Mouse (Mus musculus): ENCODE data around the gene Tsc2.
"Not testable (repeated sequence)": the region's sequence is repeated elsewhere in the genome, so short reads cannot be mapped to it uniquely, and the experiment has no call there.

The Tsc2 gene

DNA sequence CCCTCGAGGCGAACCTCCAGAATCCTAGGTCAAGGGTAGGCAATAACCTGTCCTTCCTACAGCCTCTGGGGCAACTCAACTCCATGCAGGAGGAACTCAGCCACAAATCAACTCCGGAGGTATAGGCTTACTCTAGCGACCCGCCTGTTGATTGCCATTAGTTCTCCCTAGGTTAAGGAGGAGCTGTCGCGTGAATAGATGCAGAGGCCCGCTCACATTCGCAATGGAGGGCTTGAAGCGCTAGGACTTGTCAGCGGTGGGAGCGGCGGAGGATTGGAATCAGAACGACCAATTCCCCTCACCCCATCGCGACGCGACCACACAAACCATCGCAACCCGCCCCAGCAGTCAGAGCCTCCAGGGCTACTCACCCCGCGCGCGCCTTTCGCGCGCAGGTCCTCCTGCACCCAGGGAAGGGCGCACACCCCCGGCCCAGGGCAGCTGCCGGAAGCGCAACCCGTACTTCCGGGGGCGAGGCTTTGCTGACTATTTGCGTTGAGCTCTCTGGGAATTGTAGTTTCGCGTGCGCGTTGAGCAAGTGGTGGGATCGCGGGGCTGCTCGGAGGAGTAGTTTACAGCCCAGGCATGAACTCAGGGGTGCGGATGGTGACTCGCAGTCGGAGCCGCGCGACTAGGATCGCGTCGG, at the start of gene Tsc2, which contains the start of gene Nthl1:
Tsc2 (minus strand) TSS at position 464 of the 646 bp plus-strand sequence.
Nthl1 (plus strand) TSS at position 514 of the 646 bp plus-strand sequence.
- DNase-seq = peak; percentile 87

DNA sequence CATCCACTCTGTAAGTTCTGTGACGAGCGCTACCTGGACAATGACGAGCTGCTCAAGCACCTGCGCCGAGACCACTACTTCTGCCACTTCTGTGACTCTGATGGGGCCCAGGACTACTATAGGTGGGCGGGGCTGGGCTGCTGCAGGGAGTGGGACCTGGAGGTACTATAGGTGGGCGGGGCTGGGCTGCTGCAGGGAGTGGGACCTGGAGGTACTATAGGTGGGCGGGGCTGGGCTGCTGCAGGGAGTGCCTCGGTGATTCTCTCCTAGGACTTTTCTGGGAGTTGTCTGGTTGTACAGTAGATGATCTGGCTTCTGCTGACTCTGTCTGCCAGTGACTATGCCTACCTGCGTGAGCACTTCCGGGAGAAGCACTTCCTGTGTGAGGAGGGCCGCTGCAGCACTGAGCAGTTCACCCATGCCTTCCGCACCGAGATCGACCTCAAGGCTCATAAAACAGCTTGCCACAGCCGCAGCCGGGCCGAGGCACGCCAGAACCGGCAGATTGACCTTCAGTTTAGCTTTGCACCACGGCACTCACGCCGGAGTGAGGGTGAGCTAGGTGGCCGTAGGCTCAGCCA, 45.2 kb upstream of the Tsc2 start:
- DNase-seq = no peak

DNA sequence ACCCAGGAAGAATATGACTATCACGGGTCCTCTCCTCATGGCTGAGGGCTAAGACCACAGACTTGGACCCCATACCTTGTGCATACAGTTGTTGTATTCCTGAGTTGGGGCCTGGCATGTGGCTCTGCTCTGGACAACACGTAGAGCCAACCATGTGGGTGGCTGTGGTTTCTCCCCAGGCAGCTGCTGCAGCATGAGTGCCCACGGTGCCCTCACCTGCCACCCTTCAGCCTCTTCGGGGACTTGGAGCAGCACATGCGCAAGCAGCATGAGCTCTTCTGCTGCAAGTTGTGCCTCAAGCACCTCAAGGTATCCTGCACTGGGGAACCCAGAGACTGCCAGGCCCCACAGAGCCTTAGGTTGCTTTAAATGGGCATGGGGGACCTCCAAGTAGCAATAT, 44.4 kb upstream of the Tsc2 start:
- DNase-seq = no peak

DNA sequence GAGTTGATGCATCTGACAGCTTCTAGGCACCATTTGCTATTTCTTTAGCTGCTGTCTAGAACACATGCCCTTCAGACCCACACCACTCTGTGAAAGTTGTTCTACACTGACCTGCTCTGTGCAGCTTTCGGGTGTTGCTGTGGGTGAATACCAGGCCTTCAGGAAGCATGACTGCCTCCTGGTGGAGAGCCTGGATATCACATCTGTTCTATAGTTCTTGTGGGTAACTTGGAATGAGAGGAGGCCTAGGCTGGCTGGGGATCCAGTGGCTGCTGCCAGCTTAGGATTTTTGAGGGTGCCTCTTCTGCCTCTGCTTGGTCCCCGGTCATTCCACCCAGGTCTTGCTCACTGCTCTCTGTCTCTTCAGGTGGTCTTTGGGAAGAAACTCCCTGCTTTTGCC, 43.8 kb upstream of the Tsc2 start:
- DNase-seq = peak; percentile 60

DNA sequence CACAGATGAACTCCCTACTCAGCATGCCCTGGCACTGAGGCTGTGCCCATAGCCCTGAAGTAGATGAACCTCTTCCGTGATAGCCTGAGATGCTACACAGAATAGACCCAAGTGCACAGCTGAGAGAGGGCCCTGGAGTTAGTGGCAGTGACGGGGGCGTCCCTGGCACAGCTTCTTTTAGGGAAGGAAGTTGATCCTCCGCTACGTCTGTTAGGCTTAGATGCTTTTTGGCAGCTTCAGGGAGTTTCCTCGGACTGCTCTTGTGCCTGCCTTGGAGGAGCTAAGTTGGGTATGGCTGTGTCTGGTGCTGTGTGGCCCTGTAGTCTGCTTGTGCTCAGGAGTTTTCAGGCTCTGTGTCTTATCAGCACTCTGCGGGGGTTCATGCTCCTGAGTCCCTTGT, 41.8 kb upstream of the Tsc2 start:
- peak; percentile 81 for DNase-seq

DNA sequence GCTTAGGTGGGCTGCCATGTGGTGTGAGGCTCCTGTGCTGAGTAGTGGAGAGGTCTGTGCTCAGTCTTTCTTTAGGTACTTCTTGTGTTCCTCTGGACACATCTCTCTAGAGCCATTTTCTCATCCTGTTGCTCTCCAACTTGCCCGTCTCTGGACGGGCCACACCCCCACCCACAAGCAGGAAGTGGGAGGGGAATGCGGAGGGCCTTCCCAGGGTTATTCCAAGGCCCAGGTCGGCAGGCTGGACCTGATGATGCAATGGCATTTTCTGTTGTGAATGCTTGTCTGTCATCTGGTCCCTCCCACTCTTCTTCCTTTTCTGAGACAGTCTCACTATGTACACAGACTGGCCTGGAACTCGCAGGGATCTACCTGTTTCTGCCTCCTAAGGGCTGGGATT, 39.7 kb upstream of the Tsc2 start:
- DNase-seq = no peak

DNA sequence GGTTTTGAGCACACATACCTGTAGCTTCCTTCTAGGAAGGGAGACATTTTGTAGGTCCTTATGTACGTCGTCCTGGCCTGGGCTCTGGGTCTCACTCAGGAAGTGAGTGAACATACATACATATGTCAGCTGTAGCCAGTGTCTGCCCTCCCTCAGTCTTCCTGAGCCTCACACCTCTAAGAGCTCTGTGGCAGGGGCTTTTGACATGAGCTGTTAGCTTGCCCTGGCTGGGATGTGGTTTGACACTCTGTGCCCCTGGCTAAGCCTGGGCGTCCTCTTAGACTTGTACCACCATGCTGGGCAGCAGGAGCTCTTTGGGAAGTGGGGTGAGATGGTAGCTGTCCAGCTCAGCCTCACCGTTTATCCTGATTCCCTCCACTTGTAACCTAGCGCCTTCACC, 38.9 kb upstream of the Tsc2 start:
- DNase-seq = no peak

DNA sequence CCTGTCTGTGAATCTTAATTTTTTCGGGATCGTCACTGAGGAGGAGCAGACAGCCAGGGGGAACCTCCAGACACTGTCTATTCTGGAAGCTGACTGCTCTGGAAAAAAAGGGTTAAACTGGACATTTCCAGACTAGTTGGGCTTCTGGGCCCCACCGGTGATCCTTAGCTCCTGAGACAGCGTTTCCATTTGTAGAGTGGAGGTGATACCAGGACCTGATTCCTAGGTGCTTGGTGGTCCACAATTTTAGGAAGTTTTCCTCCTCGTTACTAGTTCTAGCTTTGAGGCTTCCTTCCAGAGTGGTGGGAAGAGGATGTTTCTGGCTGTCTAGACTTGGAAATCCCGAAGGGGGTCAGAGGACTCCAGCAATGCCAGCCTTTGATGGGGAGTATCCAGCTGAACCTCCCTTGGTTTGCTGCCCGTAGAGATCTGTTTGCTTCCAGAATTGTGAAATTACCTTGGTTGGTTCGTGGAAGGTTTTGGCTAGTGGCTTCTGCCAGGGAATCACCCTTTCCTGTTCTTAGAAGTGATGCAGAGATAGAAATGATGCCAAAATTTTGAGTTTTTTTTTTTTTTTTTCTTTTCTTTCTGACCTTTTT, 37.9 kb upstream of the Tsc2 start:
- DNase-seq = no peak

DNA sequence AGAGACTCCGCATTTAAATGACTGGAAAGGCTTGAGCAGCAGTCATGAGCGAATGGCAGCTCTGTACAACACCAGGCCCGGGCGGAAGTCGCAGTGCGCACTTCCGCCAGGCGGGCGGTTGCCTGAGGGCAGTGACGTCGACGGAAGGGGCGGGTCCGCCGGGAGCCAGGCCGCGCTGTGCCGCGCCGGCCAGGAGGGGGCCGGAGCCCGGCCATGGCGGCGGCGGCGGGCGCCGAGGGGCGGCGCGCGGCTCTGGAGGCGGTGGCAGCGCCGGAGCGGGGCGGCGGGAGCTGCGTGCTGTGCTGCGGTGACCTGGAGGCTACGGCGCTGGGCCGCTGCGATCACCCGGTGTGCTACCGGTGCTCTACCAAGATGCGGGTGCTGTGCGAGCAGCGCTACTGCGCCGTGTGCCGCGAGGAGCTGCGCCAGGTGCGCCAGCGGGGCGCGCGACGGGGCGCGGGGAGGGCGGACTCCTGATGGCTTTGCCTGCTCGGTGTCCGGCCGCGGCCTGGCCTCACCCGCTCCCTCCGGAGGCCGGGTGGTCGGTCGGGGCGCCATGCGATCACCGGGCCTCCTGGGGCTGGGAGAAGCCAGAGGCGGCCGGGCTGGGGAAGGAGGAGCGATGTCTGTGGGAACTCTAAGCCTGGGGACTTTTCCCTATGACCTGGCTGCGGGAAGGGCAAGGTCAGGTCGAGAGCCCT, 37.3 kb upstream of the Tsc2 start, which contains the start of gene Zfp598:
Zfp598 (plus strand) TSS at position 143 of the 701 bp plus-strand sequence.
- peak; percentile 96 for DNase-seq

DNA sequence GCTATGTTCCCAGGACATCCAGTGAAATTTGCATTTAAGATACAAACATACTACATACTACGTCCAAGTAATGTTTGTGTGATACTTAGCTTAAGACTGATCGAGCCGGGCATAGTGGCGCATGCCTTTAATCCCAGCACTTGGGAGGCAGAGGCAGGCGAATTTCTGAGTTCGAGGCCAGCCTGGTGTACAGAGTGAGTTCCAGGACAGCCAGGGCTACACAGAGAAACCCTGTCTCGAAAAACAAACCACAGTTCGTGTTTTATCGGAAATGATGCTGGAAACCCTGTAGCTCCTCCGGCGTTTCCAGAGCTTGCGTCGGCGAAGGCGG, 36.7 kb upstream of the Tsc2 start:
- DNase-seq = not testable (repeated sequence)

DNA sequence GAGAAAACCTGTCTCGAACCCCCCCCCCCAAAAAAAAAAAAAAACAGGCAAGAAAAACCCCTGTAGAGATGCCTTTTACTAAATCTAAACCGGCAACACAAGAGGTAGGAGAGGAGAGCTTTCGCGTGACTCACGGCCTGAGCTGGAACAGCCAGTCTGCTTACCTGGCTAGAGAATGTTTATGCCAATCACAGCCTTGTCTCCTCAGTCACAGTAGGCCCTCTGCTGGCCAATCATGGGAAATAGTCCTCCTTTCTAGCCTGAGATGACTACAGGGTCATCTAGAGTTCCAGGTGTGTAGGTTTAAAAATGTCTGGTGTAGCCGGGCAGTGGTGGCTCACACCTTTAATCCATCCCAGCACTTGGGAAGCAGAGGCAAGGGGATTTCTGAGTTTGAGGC, 35.0 kb upstream of the Tsc2 start:
- peak; percentile 60 for DNase-seq

DNA sequence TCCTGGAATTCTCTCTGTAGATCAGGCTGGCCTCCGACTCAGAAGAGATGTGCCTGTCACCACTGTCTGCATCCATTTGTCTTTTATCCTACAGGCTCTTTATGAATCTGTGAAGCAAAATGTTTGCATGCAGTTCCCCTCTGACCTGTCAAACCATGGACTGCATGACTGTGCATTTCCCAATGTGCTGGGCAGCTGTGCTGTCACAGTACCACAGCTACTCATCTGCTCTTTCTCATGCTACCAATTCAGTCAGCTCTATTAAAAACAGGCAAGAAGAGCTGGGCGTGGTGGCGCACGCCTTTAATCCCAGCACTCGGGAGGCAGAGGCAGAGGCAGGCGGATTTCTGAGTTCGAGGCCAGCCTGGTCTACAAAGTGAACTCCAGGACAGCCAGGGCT, 34.6 kb upstream of the Tsc2 start:
- not testable (repeated sequence) for DNase-seq

DNA sequence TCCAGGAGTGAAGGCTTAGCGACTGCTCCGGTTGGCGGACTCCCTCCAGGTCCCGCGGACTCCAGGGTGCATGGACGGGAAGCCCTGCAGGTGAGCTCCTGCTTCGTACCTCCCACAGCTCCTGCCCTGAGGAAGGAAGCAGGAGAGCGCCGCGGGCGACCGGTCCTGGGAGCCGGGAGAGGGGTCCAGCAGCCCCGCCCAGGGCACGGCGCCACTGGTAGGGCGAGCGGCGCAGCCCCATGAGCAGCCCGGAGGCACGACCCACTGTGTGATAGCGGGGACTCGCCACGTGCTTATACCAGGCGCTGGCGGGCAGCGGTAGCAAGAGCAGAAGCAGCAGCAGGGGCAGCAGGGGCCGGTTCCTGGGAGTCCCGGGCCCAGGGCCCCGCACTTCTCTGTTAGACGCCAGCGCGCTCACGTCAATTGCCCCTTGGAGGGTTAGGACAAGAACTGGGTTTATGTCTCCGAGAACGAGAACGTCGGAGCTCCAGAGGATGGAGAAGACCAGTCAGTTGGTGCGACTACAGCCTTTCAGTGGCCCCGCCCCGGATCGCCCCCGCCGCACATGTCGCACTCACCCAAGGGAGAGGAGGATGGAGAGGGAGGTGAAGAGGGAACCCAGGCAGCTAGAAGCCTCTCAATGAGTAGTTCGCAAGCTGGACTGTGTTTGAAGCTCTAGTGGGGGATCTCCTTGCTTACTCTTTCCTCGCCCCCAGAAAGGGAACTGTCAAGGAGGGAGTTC, 25.8 kb upstream of the Tsc2 start, which contains the start of gene Npw:
Npw (minus strand) TSS at position 441 of the 742 bp plus-strand sequence.
- DNase-seq = no peak

DNA sequence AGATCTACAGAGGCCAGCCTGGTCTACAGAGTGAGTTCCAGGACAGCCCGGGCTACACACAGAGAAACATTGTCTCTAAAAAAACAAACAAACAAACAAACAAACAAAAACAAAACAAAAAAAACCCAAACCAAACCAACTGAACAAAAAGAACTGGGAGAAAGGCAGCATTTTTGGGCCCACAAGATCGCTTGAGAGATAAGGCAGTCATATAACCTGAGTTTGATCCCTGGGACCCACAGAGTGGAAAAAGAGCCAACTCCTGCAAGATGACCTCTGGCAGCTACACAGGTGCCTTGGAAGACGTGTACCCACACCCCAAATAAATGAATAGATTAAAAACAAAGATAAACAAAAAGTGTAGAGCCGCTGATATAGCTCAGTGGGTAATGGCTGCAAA, 22.5 kb upstream of the Tsc2 start:
- DNase-seq = no peak

DNA sequence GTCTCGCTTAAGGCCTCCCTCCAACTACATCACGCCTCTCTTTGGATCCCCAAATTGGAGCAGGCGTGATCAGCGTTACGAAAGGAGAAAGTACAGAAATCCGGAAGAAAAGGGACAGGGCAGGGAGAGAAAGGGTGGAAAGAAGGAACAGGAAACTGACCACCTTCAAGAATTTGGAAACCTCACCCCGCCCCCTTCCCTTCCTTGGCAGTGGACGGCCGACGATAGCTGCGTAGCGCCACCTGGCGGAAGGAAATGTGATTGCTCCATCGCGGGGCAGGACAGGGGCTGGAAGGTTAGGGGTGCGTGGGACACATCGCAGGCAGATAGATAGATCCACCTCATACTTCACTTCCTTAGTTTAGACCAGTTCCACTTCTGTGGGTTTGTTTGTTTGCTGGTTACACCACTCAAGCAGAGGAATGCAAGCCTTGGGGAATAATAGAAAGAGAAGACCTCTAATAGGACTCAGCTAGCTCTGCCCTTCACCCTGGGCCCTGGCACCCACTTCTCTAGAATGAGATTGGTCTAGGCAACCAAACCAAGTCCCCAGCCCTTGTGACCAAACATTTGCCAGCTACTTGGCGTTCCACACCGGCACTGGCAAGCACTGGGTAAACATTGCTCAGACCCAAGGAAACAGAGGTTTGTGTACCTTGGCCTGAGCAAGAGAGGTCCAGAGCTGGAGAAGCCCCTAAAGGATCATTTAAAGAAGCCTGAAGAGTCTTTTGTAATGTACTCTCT, 21.7 kb upstream of the Tsc2 start:
- peak; percentile 50 for DNase-seq

DNA sequence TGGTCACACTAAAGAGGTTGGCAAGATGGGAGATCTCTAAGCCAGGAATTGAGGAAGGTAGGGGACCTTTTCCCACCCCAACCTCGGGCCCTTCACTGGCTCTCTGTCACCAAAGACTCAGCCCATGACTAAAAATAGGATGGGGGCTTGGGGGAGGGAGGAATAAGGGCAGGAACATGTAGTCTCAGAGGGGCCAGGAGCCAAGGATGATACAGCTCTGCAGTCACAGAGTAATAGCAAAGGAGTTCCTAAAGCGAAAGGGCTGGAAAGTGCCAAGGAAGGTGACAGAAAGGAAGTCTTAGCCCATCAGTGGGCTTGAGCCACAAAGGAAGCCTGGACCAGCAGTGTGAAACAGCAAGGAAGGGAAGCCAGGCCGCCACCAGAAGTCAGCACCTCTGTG, 19.4 kb upstream of the Tsc2 start:
- DNase-seq = no peak

DNA sequence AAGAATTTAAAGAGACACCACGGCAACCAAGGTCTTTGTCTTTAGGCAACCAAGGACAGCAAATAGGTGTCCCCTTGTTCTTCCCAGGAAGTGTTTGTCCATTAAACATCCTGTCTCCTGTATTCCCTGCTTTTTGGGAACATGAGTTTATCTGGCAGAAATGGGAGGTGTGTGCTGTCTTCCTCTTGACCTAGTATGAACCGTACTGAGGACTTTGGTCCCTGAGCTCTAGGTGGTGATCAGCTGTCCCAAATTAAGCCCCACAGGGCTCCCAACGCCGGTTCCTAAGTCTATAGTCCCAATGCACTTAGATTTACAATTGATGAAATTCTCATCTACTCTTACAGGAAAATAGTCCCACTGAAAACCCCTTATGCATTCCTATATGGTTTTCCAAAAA, 18.3 kb upstream of the Tsc2 start:
- DNase-seq = no peak

DNA sequence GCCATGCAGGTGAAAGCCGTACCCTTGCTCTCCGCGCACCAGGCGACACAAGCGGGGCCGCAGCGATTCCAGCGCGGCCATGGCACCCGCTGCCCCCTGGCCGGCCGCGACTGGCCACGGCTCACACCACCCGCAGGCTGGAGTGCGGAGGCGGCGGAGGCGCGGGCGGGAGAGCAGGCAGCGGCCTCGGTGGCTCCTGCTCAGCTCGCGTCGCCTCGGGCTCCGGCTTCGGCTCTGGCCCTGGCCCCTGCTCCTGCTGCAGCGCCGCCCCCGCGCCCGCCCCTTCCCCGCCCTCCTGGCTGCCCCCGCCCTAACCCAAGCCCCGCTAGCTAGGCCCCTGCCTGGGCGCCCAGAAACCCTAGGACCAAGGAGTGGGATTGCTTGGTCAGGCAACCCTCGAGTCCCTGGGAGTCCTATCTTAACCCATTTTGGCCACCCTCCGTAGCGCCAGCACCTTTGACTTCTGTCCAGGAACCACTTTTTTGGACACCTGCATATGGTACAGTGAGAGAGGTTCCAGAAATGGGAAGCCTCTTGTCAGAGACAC, 17.7 kb upstream of the Tsc2 start, which contains the start of gene Slc9a3r2:
Slc9a3r2 (minus strand) TSS at position 258 of the 547 bp plus-strand sequence.
- peak; percentile 30 for DNase-seq

DNA sequence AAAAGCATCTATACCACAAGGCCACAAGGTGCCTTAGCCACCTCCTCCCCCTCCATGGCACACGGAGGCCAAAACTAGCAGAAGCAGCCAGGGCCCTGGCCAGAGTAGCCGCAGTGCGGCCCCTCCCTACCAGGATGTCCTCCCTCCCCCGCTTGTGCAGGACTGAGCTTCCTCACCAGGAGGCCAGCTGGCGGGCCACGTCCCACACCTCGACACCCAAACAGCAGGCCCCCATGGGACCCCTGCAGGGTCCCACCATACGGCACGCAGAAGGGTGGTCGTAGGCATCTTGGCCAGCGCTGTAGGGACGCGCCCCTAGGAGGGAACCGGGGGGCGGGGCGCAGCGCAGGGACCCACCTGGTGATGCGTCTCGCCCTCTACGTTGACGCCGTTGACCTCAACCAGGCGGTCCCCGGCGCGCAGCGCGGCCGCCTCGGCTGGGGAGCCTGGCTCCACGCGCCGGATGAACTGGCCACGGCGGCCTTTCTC, 17.2 kb upstream of the Tsc2 start:
- DNase-seq = peak; percentile 19

DNA sequence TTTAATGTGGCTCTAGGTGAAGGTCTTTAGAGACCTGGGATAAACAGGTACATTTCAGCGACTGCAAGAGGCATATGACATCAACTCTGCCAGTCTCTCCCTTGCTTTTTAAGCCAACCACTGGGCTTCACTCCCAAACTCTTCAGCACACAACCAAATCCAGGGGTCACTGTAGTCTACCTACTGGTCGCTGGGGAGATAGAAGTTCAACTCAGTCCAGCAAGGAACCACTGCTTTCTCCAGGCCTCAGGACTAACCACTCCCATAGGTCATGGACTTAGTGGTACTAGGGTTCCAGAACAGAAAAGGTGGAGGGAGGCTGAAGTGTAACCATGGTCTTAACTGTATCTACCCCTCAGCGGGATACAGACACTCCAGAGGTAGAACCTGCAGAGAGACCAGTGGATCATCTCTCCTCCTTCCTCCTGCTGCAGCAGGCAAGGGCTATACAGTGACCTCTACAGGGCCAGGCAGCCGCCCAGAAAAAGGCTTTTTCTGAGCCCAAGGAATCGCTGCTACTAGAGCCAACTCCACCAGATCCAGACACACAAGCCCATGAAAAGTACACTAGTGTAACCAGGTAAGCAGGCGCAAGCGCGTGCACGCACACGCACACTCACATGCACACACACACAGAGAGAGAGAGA, 16.4 kb upstream of the Tsc2 start:
- DNase-seq = no peak

DNA sequence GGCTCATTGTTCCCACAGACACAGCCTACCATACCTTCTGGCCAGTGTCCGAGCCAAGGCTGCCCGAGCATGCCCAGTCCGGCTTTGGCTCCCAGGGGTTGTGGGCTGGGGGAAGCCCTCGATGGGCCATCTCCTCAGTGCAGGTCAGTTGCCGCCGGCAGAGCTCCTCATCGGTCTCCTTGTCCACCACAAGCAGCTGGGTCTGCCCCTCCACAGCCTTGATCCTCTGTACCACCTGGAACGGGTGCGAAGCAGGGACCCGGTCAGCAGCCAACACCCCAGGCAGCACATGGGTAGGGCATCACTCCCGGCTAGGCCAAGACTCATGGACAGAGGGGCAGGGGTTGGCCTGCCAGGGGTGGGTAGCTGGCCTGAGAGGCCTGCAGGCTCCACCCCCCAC, 15.1 kb upstream of the Tsc2 start:
- no peak for DNase-seq
